Mouse (Mus musculus): Measurements from ENCODE around the gene Gpr65.
"Not testable (repeated sequence)": the region's sequence is repeated elsewhere in the genome, so short reads cannot be mapped to it uniquely, and the experiment has no call there.

The Gpr65 gene

DNA sequence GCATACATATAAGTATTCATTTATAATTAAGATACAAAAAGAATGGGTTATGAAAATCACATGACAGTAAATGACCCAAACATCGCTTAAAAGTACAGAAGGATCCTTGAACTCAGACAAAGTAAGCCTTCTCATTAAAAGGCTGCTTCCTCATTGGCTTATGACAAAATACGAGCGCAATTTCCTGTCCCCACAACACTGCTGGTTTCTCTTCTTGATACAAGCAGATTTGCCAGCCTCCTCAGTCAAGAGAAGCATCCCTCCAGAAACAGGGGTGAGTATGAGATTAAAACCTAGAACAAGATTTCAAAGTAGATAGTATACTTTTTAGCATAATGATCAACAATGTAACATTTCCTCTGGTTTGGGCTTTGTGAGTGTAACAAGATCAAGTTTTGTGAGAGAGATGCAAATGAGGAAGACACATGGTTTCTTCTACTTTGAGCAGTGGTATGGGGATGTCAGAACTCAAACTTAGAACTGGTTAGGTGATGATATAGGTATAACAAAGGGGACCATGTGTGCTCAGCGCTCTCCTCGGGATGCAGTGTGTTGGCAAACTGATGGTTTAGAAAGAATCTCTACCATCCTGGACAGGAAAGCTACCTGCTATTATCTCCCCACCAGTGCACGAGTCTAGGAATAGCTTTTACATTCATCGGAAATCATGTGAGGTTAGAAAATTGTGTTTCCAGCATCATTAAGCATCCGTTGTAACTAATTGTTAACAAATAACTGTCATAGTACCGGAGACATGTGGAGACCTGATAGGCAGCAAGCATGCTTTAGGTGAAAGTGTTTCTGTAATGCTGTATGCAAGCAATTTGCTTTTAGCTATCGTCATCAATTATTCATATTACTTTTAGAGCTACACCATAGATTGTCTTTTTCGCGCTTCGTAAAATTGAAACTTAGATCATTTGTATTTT lies at the start of gene Gpr65:
TSS of gene Gpr65 (plus strand) at position 195 of the 929 bp plus-strand sequence.
- peak; percentile 48 to 49 for DNase-seq

GRCm38 (mm10) chr12:98223286-98223685 lies 45.1 kb upstream of the Gpr65 start:
- DNase-seq: no peak

GRCm38 (mm10) chr12:98227037-98227436 lies 41.4 kb upstream of the Gpr65 start:
- DNase-seq: no peak

- DNase-seq: not testable (repeated sequence)
These were observed 30.0 kb upstream of the Gpr65 start for GRCm38 (mm10) chr12:98238478-98238877.

DNA sequence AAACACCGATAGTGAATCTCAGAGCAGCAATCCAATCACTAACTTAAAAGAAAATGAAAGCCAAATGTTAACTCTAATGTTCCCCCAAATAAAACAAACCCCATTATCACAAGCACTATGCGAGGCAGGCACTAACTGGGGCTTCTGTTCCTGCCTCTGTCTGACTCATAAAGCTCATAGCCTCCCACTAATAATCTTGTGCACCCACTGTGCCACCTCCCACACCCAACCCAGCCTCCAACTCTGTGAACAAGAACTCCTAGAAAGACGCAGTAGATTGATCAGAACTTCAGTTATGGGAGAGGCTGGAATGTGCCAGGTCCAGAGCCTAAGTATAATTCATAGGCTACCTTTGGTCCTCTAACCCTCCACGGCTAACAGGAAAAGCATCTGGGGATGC lies 24.3 kb upstream of the Gpr65 start:
- DNase-seq: no peak

GRCm38 (mm10) chr12:98244865-98245264 lies 23.6 kb upstream of the Gpr65 start:
- DNase-seq: no peak

- DNase-seq: no peak
These were observed 21.6 kb upstream of the Gpr65 start for GRCm38 (mm10) chr12:98246835-98247234.

DNA sequence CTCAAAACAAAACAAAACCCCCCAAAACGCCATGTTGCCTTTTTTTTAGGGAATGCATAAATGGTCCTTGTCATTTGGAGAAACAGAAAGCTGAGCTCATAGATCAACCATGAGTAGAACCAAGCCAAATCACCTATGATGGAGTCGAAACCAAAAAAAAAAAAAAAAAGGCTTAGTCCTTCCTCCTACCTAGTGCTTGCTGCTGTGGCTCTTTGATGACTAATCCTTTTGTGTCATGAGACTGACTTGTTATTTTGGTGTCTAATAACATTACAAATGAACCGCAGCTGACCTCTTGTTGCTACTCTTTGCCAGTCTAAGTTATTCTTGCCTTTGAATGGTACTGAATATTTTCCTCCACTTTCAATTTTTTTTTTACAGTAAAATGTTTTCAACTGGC lies 18.8 kb upstream of the Gpr65 start:
- DNase-seq: no peak

DNA sequence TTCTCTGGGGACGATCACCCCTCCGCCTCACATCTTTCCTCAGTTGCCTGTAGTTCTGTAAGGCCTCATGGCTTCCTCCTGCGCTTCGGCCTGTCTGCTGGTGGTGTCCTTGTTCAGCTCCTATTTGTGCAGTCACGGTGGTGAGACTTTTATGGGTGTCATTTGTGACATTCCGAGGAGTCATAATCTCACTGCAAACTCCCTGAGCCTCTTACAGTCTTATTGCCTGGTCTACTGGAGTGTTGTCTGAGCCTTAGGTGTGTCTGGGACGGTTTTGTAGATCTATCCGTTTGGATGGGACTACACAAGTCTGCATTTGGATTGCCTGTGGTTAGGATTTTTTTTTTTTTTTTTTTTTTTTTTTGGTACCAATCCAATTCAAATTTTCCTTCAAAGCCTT lies 18.1 kb upstream of the Gpr65 start:
- DNase-seq: no peak

- no peak for DNase-seq
These were observed 16.0 kb upstream of the Gpr65 start for GRCm38 (mm10) chr12:98252417-98252816.

DNA sequence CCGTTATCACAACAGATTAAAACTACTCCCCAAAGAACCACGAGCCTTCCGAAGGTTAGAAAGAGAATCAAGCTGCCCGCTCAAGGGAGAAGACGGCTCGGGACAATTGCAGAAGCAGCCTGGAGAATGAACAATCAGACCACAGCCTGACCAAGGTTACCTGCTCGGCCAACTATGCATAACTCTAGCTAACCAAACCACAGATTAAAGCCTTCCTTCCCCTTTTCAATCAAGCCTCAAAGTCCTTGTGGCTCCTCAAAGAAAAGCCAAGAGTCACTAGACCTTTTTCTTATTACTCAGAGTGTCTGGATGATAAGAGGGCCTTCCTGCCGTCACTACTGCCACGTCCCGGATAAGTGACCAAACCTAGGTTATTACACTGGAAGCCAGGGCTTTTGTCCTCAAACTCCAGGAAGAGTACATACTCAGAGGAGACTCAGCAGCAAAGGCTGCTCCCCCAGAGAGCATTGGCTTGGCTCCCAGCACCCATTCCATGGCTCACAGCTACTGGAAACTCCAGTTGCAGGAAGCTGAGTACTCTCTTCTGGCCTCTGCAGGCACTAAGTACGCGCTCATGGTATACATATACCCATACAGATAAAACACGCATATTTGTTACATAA lies 13.0 kb upstream of the Gpr65 start:
- peak; percentile 33 to 35 for DNase-seq

DNA sequence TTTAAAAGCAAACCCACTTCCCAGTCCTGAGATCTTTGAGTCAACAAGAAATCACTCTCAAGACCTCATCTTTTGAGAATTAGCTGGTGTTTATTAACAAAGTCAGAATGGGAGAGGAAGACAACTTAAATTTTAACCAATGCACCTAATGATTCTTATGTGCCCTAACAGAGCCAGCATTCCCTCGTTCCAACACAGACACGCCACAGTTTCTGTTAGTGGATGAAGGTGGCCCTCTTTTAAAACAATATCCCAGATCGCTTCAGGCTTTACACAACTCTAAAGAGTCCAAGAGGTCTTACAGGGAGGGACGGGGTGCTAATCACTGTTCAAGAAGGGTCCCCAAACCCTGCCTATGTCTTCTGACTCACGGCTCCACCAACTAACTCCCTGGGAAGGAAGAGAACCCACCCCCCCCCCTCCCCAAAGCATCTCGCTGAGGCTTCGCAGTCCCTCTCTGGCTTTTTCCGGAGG lies 10.0 kb upstream of the Gpr65 start:
- no peak for DNase-seq

GRCm38 (mm10) chr12:98258845-98259517 lies 9.5 kb upstream of the Gpr65 start, which contains the start of gene Galc:
Gene Galc (minus strand): TSS chr12:98259459.
- DNase-seq: peak; percentile 76 to 81

GRCm38 (mm10) chr12:98259518-98259852 lies 8.9 kb upstream of the Gpr65 start:
- no peak for DNase-seq

GRCm38 (mm10) chr12:98265697-98266096 lies 2.7 kb upstream of the Gpr65 start:
- no peak for DNase-seq

- peak; percentile 52 to 54 for DNase-seq
These were observed 1.6 kb downstream of the Gpr65 start for GRCm38 (mm10) chr12:98269791-98270745.

- no peak for DNase-seq
These were observed 2.6 kb downstream of the Gpr65 start for GRCm38 (mm10) chr12:98270810-98271566.

DNA sequence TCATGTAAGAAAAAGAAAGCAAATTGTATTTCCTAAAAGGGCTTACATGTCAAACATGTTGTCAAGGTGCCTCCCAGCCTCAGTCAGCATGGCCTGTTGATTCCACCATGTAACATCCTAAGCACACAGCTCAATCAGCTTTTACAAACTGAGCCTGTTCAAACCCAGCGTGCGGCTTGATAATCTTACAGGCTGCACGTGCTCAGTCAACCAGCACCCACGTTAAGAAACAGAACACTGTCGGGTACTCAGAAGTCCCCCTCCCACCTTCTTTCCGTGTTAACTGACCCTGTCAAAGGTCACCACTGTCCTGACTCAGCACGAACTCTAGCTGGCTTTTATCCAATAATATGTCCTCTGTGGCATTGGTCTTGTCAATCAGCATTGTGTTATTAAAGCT lies 4.0 kb downstream of the Gpr65 start:
- no peak for DNase-seq

GRCm38 (mm10) chr12:98280530-98280929 lies 12.1 kb downstream of the Gpr65 start:
- DNase-seq: peak; percentile 73 to 79

DNA sequence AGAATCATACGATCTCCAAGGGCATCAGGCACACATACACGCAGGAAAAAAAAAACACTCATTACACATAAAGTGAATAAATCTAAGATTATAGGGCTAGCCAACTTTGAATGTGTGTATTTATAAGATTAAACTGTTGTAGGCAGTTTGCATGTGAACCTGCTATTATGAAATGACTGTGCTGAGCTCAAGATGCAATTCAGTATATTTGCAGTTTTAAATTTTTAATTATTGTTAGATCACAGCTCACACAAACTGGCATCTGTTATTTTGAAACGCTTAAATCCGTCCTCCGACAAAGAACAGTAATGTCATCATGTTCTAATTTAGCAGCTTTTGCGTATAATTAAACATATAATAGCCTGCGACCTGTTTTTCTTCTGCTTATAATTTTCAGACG lies 12.6 kb downstream of the Gpr65 start:
- no peak for DNase-seq

DNA sequence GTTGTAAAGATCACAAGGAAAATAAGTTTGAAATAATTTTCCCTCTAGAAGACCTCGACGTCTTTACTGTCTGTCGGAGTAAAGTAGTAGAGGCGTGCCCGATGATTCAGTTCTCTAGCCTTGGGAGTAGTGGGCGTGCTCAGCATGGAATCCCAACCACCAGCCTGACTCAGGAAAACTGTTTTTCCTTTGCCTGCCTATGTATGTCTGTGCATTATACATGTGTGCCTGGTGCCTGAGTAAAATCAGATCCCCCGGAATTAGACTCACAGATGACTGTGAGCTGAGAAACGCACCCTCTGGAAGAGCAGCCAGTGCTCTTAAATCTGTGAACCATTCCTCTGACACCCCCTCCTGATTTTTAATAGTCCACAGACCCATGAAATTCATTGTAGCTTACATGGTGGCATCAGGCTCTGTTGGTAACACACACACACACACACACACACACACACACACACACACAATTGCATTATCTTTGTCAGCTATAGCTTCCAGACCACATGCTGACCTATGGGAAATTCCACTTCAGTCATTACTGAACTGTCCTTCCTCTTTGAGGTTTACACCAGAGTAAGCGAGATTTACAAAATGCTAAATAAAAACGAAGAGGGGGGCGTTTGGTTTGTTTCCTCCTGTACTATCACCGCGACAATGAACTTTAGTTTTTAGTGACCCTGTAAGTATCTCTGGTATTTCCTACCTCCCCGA lies 14.5 kb downstream of the Gpr65 start:
- peak in 1 of 2 experiments; percentile 26 for DNase-seq
